Mouse (Mus musculus) CH12.LX (cell line): ENCODE measurements around the gene Ovgp1.

Source experiments
- EP300 ChIP-seq: IDR thresholded peaks from 2 replicates; pipeline ENCODE4 v1.6.1; 2011; ENCODE audit warnings: low read length, improper control_type of control experiment
- MYC ChIP-seq: IDR thresholded peaks from 2 replicates; pipeline ENCODE4 v1.6.1; 2011; ENCODE audit warnings: low read depth, mild to moderate bottlenecking, improper control_type of control experiment, low read length
- USF1 ChIP-seq: IDR thresholded peaks from 2 replicates; pipeline ENCODE4 v1.6.1; 2014; ENCODE audit warnings: low read depth, mild to moderate bottlenecking, inconsistent platforms, low read length, improper control_type of control experiment
- ZC3H11A ChIP-seq: IDR thresholded peaks from 2 replicates; pipeline ENCODE4 v1.6.1; 2012; ENCODE audit warnings: low read depth, mild to moderate bottlenecking, inconsistent platforms, low read length, improper control_type of control experiment
- ZMIZ1 ChIP-seq: IDR thresholded peaks from 2 replicates; pipeline ENCODE4 v1.6.1; 2012; ENCODE audit warnings: low read depth, mild to moderate bottlenecking, inconsistent platforms, low read length, improper control_type of control experiment

DNA sequence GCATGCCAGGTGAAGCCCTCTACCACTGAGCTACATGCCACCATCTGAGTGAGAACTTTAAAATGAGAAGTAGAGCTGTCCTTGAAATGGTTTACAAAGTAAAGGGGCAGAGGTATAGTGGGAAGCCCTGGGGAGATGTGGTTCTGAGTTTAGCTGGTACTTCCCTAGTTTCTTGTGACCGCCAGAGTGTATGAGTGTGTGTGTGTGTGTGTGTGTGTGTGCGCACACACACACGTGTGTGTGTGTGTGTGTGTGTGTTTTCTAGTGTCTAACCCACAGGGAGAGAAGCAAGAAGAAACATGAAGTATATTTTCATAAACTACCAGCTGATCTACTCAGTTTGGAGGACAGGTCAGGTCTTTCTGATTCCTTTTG, 45.3 kb upstream of the Ovgp1 start:
- no peak for TF ChIP-seq ZC3H11A
- no peak for TF ChIP-seq ZMIZ1
- no peak for TF ChIP-seq USF1
- peak; percentile 26; the same call in 1 of the 2 replicates for TF ChIP-seq EP300
- TF ChIP-seq MYC: no peak
